ENCODE assay signal across 10 mouse cellular contexts in the genomic region with DNA sequence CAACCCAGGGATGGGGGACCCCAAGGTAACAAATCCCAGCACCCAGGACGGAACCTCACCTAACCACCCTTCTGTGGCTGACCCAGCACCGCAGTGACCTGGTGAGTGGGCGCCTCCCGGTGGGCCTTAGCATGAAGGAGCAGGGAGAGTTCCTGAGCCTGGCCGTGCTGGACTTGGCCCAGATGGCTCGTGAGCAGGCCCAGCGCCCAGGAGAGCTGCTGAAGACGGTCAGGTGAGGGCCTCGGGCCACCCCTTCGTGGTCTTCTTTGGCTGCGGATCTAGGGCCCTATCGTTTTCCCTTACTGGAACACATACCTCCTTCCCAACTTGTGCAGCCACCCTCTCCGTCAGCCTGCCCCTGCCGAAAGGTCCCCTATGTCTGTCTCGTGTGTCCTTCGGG. TPM values are rescaled to one million over a fixed set of nuclear protein-coding genes. Genes with fewer than 3 reads are reported as not detected.
DNase-seq lines count a peak whose midpoint lies in the region; ATAC-seq lines count a peak whose summit lies in the region.
"Had no signal": no experiment of that assay in that cellular context is flagged by ENCODE, and none has a peak within 500 bp of the region (broad histone marks: within the 10 kb centered on the region; RNA-seq: fewer than 3 reads in every experiment).

No protein-coding gene starts in this region.

- DNase-seq in heart, adult 8-10 months (ENCODE audit: low spot score) = no peak
- DNase-seq in embryonic facial prominence, embryonic 10.5 days (ENCODE audit: low spot score) = no peak
- no peak for DNase-seq in hindbrain, embryonic 14.5 days (ENCODE audit: low spot score)
- DNase-seq in adipocyte (ENCODE audit: low spot score) = no peak
- DNase-seq in right cerebral cortex, postnatal 14 days = no peak
- DNase-seq: gastrocnemius, postnatal 36 days had no signal

- peaks cover 38% of the 10 kb centered on the region for H3K4me1 ChIP-seq in heart, embryonic 13.5 days
- peaks cover 39% of the 10 kb centered on the region for H3K4me1 ChIP-seq in embryonic facial prominence, embryonic 10.5 days
- H3K4me1 ChIP-seq in hindbrain, embryonic 14.5 days (replicated peaks; ENCODE audit: control insufficient read depth, insufficient read depth, low read length) = peaks cover 4% of the 10 kb centered on the region; the same call in 1 of the 2 replicates
- peaks cover 20% of the 10 kb centered on the region for H3K4me1 ChIP-seq in midbrain, embryonic 13.5 days (replicated peaks)

- H3K27me3 ChIP-seq in heart, embryonic 13.5 days (replicated peaks) = peaks cover 69% of the 10 kb centered on the region
- H3K27me3 ChIP-seq in embryonic facial prominence, embryonic 10.5 days (replicated peaks; ENCODE audit: low read depth, poor library complexity, severe bottlenecking) = peaks cover 94% of the 10 kb centered on the region
- H3K27me3 ChIP-seq in hindbrain, embryonic 14.5 days (ENCODE audit: control insufficient read depth, insufficient read depth, low read length) = peaks cover 79% of the 10 kb centered on the region
- peaks cover 87% of the 10 kb centered on the region for H3K27me3 ChIP-seq in midbrain, embryonic 13.5 days

- peak overlapping the region; percentile 72 for H3K4me2 ChIP-seq in heart, embryonic 13.5 days
- H3K4me2 ChIP-seq in hindbrain, embryonic 14.5 days (replicated peaks) = peak overlapping the region; percentile 51
- H3K4me2 ChIP-seq in midbrain, embryonic 13.5 days (replicated peaks) = peak overlapping the region; percentile 48

- H3K27ac ChIP-seq in heart, embryonic 13.5 days (replicated peaks) = no peak overlapping the region
- no peak overlapping the region for H3K27ac ChIP-seq in embryonic facial prominence, embryonic 10.5 days (replicated peaks)
- no peak overlapping the region for H3K27ac ChIP-seq in hindbrain, embryonic 14.5 days
- H3K27ac ChIP-seq in midbrain, embryonic 13.5 days = no peak overlapping the region
- H3K27ac ChIP-seq: macrophage had no signal

- peak overlapping the region; percentile 45 for H3K4me3 ChIP-seq in heart, embryonic 13.5 days
- peak overlapping the region; percentile 52 for H3K4me3 ChIP-seq in embryonic facial prominence, embryonic 10.5 days
- peak overlapping the region; percentile 26 for H3K4me3 ChIP-seq in hindbrain, embryonic 14.5 days (replicated peaks; ENCODE audit: low read length)
- H3K4me3 ChIP-seq in midbrain, embryonic 13.5 days (replicated peaks) = peak overlapping the region; percentile 31

- H3K36me3 ChIP-seq in heart, embryonic 13.5 days = peaks cover 5% of the 10 kb centered on the region; the same call in 1 of the 2 replicates
- no peaks in the 10 kb centered on the region for H3K36me3 ChIP-seq in embryonic facial prominence, embryonic 10.5 days (replicated peaks)
- H3K36me3 ChIP-seq in hindbrain, embryonic 14.5 days (replicated peaks; ENCODE audit: control insufficient read depth, insufficient read depth) = no peaks in the 10 kb centered on the region
- no peaks in the 10 kb centered on the region for H3K36me3 ChIP-seq in midbrain, embryonic 13.5 days

- no peak for ATAC-seq in heart, embryonic 13.5 days (ENCODE audit: extremely low read depth, insufficient number of reproducible peaks, low FRiP score, low TSS enrichment)
- ATAC-seq in hindbrain, embryonic 14.5 days (ENCODE audit: low FRiP score) = no peak
- ATAC-seq in midbrain, embryonic 13.5 days = no peak
- no peak for ATAC-seq in monocyte, adult 5-6 weeks (replicated peaks; ENCODE audit: insufficient number of reproducible peaks, low FRiP score, low TSS enrichment, poor library complexity, severe bottlenecking)

- H3K9me3 ChIP-seq in heart, embryonic 13.5 days = no peaks in the 10 kb centered on the region
- peaks cover 3% of the 10 kb centered on the region; the same call in 1 of the 2 replicates for H3K9me3 ChIP-seq in embryonic facial prominence, embryonic 10.5 days
- no peaks in the 10 kb centered on the region for H3K9me3 ChIP-seq in hindbrain, embryonic 14.5 days (ENCODE audit: control insufficient read depth, low read length)
- no peaks in the 10 kb centered on the region for H3K9me3 ChIP-seq in midbrain, embryonic 13.5 days

- H3K9ac ChIP-seq in heart, embryonic 13.5 days = peak overlapping the region; percentile 73
- 0 out of 2 replicates have a peak overlapping the region, but pooled peaks have one; percentile 17 for H3K9ac ChIP-seq in hindbrain, embryonic 14.5 days
- H3K9ac ChIP-seq in midbrain, embryonic 13.5 days (replicated peaks) = peak overlapping the region; percentile 28; the same call in 1 of the 2 replicates

- whole genome bisulfite sequencing in heart, embryonic 13.5 days = 20% methylated on average over 16 of the region's 16 CpGs
- 9% methylated on average over 16 of the region's 16 CpGs for WGBS in embryonic facial prominence, embryonic 10.5 days
- 12% methylated on average over 16 of the region's 16 CpGs for WGBS in hindbrain, embryonic 14.5 days
- 10% methylated on average over 16 of the region's 16 CpGs for WGBS in midbrain, embryonic 13.5 days

RNA-seq across cellular contexts. Expression of a gene that starts 3.0 kb away (rescaled TPM):
- 7.6 and 7.7 TPM in 2 replicates for polyA plus RNA-seq in heart, embryonic 13.5 days (2015; fragmentation: Nextera tagmentation; extraction: Ambion mirVana)
- total RNA-seq in heart, adult 8-10 months (2022) = 10 to 100 TPM in 1 of 4 experiments, 1 to 10 TPM in 3; 6.4 to 10.3 (median 7.6) TPM
- polyA plus RNA-seq in embryonic facial prominence, embryonic 10.5 days (2016; fragmentation: Nextera tagmentation; extraction: Ambion mirVana) = 3.6 and 4.0 TPM in 2 replicates
- polyA plus RNA-seq in hindbrain, embryonic 14.5 days (2014; fragmentation: Nextera tagmentation; extraction: Ambion mirVana) = 5.4 TPM in 2 replicates
- 2.5 and 2.7 TPM in 2 replicates for polyA plus RNA-seq in midbrain, embryonic 13.5 days (2015; fragmentation: Nextera tagmentation; extraction: Ambion mirVana)
- total RNA-seq in monocyte, adult 5-6 weeks (2017) = 7.1 to 25.6 TPM (median 11.2 TPM) in 3 replicates

RNA-seq across cellular contexts. Expression of a gene that starts 7.6 kb away (rescaled TPM):
- 0.39 and 0.40 TPM in 2 replicates for polyA plus RNA-seq in heart, embryonic 13.5 days (2015; fragmentation: Nextera tagmentation; extraction: Ambion mirVana)
- total RNA-seq in heart, adult 8-10 months (2022) = 1 to 10 TPM in 1 of 4 experiments, under 1 TPM in 3; 0.49 to 1.4 (median 0.57) TPM
- polyA plus RNA-seq in embryonic facial prominence, embryonic 10.5 days (2016; fragmentation: Nextera tagmentation; extraction: Ambion mirVana) = 2.2 TPM in 2 replicates
- 16.6 and 16.7 TPM in 2 replicates for polyA plus RNA-seq in hindbrain, embryonic 14.5 days (2014; fragmentation: Nextera tagmentation; extraction: Ambion mirVana)
- 17.1 and 18.5 TPM in 2 replicates for polyA plus RNA-seq in midbrain, embryonic 13.5 days (2015; fragmentation: Nextera tagmentation; extraction: Ambion mirVana)
- total RNA-seq in monocyte, adult 5-6 weeks (2017) = 0.21 to 0.97 TPM (median 0.29 TPM) in 3 replicates
- total RNA-seq: gastrocnemius, postnatal 36 days had no signal

RNA-seq across cellular contexts. Expression of a gene that starts 9.9 kb away (rescaled TPM):
- polyA plus RNA-seq in heart, embryonic 13.5 days (2015; fragmentation: Nextera tagmentation; extraction: Ambion mirVana) = 1.5 and 2.1 TPM in 2 replicates
- total RNA-seq in heart, adult 8-10 months (2022) = 1 to 10 TPM; 2.2 to 4.6 (median 2.5) TPM
- 0.55 TPM in 1 of 2 replicates, not detected in the other for polyA plus RNA-seq in embryonic facial prominence, embryonic 10.5 days (2016; fragmentation: Nextera tagmentation; extraction: Ambion mirVana)
- 1.4 and 1.5 TPM in 2 replicates for polyA plus RNA-seq in hindbrain, embryonic 14.5 days (2014; fragmentation: Nextera tagmentation; extraction: Ambion mirVana)
- polyA plus RNA-seq in midbrain, embryonic 13.5 days (2015; fragmentation: Nextera tagmentation; extraction: Ambion mirVana) = 0.70 and 0.79 TPM in 2 replicates
- 14.1 TPM in 1 of 3 replicates, not detected in the others for total RNA-seq in monocyte, adult 5-6 weeks (2017)

RNA-seq across cellular contexts. Expression of a gene that starts 22.5 kb away (rescaled TPM):
- polyA plus RNA-seq in heart, embryonic 13.5 days (2015; fragmentation: Nextera tagmentation; extraction: Ambion mirVana) = 2.8 and 3.3 TPM in 2 replicates
- 1 to 10 TPM; 4.0 to 6.9 (median 5.3) TPM for total RNA-seq in heart, adult 8-10 months (2022)
- 0.54 and 0.72 TPM in 2 replicates for polyA plus RNA-seq in embryonic facial prominence, embryonic 10.5 days (2016; fragmentation: Nextera tagmentation; extraction: Ambion mirVana)
- 0.21 and 0.41 TPM in 2 replicates for polyA plus RNA-seq in hindbrain, embryonic 14.5 days (2014; fragmentation: Nextera tagmentation; extraction: Ambion mirVana)
- 0.28 and 0.31 TPM in 2 replicates for polyA plus RNA-seq in midbrain, embryonic 13.5 days (2015; fragmentation: Nextera tagmentation; extraction: Ambion mirVana)
- 0.29 to 0.75 TPM in 2 of 3 replicates, not detected in the other for total RNA-seq in monocyte, adult 5-6 weeks (2017)

RNA-seq across cellular contexts. Expression of a gene that starts 46.4 kb away (rescaled TPM):
- 1.7 and 2.3 TPM in 2 replicates for polyA plus RNA-seq in heart, embryonic 13.5 days (2015; fragmentation: Nextera tagmentation; extraction: Ambion mirVana)
- total RNA-seq in heart, adult 8-10 months (2022) = 1 to 10 TPM in 1 of 4 experiments, under 1 TPM in 3; 0.14 to 1.5 (median 0.68) TPM
- 6.0 and 7.9 TPM in 2 replicates for polyA plus RNA-seq in embryonic facial prominence, embryonic 10.5 days (2016; fragmentation: Nextera tagmentation; extraction: Ambion mirVana)
- polyA plus RNA-seq in hindbrain, embryonic 14.5 days (2014; fragmentation: Nextera tagmentation; extraction: Ambion mirVana) = 57.3 and 61.0 TPM in 2 replicates
- 63.9 and 65.5 TPM in 2 replicates for polyA plus RNA-seq in midbrain, embryonic 13.5 days (2015; fragmentation: Nextera tagmentation; extraction: Ambion mirVana)
- 17.3 to 92.4 TPM (median 17.6 TPM) in 3 replicates for total RNA-seq in monocyte, adult 5-6 weeks (2017)

Comparison
In these comparisons a context has a peak if more than half of its experiments do, and no peak if none do; other contexts are left out.
1. H3K9ac ChIP-seq: peak in every context shown above with its lines; median percentile 73 in heart, embryonic 13.5 days; 28 in midbrain, embryonic 13.5 days; 17 in hindbrain, embryonic 14.5 days.